Mouse (Mus musculus) myocyte (in vitro differentiated cells): Measurements from ENCODE around the gene Herpud2.

Experiments used
- CEBPB ChIP-seq: IDR thresholded peaks from 2 replicates; pipeline ENCODE4 v1.6.1; 2011; ENCODE audit warnings: mild to moderate bottlenecking, moderate library complexity; ENCODE audit not compliant: poor library complexity, insufficient read depth, severe bottlenecking
- MAX ChIP-seq: IDR thresholded peaks from one replicate; pipeline ENCODE4 v1.6.1; 2011; ENCODE audit warnings: low read depth, mild to moderate bottlenecking, control low read depth
- MYOD1 ChIP-seq, 3 experiments: IDR thresholded peaks; one replicate each; pipeline ENCODE4 v1.6.1; 2011; ENCODE audit warnings: control low read depth in 2 of 3, low read depth in 2 of 3, mild to moderate bottlenecking in 2 of 3, moderate library complexity in 1 of 3; ENCODE audit not compliant: insufficient read length in 2 of 3, control insufficient read depth in 1 of 3
- MYOG ChIP-seq, 3 experiments: IDR thresholded peaks; one replicate each; pipeline ENCODE4 v1.6.1; 2011; ENCODE audit warnings: control low read depth in 2 of 3, low read depth in 2 of 3, mild to moderate bottlenecking in 2 of 3; ENCODE audit not compliant: insufficient read length in 2 of 3, control insufficient read depth in 1 of 3, insufficient read depth in 1 of 3
- POLR2A ChIP-seq: IDR thresholded peaks from one replicate; pipeline ENCODE4 v1.6.1; 2011; ENCODE audit warnings: low read depth, mild to moderate bottlenecking, control low read depth, moderate library complexity; ENCODE audit not compliant: insufficient read length
- REST ChIP-seq: IDR thresholded peaks from one replicate; pipeline ENCODE4 v1.6.1; 2011; ENCODE audit warnings: mild to moderate bottlenecking, control low read depth, moderate library complexity; ENCODE audit not compliant: insufficient read depth, insufficient read length
- SRF ChIP-seq: IDR thresholded peaks from one replicate; pipeline ENCODE4 v1.6.1; 2011; ENCODE audit warnings: low read depth; ENCODE audit not compliant: control insufficient read depth, insufficient read length
- TCF12 ChIP-seq: IDR thresholded peaks from one replicate; pipeline ENCODE4 v1.6.1; 2011; ENCODE audit warnings: mild to moderate bottlenecking, control low read depth; ENCODE audit not compliant: poor library complexity, insufficient read depth, severe bottlenecking
- TCF3 ChIP-seq: IDR thresholded peaks from one replicate; pipeline ENCODE4 v1.6.1; 2011; ENCODE audit warnings: low read depth, control low read depth; ENCODE audit not compliant: insufficient read length
- USF1 ChIP-seq: IDR thresholded peaks from one replicate; pipeline ENCODE4 v1.6.1; 2011; ENCODE audit warnings: low read depth, mild to moderate bottlenecking, control low read depth, moderate library complexity

GRCm38 (mm10) chr9:25191612-25192011, 40.0 kb upstream of the Herpud2 start:
- no peak for TF ChIP-seq REST
- TF ChIP-seq MAX: no peak
- no peak for TF ChIP-seq MYOG (IDR thresholded peaks at IDR 0.05; ENCODE audit: control insufficient read depth in 1 of 3, insufficient read depth in 1 of 3, insufficient read length in 2 of 3, low read depth in 2 of 3)
- TF ChIP-seq POLR2A: no peak
- no peak for TF ChIP-seq MYOD1 (IDR thresholded peaks at IDR 0.05; ENCODE audit: control insufficient read depth in 1 of 3, insufficient read length in 2 of 3, low read depth in 2 of 3)
- TF ChIP-seq SRF: no peak
- no peak for TF ChIP-seq USF1
- TF ChIP-seq TCF3: no peak
- no peak for TF ChIP-seq CEBPB
- TF ChIP-seq TCF12: no peak
